Comparison of ENCODE assay signal across 8 mouse cellular contexts in the genomic region with DNA sequence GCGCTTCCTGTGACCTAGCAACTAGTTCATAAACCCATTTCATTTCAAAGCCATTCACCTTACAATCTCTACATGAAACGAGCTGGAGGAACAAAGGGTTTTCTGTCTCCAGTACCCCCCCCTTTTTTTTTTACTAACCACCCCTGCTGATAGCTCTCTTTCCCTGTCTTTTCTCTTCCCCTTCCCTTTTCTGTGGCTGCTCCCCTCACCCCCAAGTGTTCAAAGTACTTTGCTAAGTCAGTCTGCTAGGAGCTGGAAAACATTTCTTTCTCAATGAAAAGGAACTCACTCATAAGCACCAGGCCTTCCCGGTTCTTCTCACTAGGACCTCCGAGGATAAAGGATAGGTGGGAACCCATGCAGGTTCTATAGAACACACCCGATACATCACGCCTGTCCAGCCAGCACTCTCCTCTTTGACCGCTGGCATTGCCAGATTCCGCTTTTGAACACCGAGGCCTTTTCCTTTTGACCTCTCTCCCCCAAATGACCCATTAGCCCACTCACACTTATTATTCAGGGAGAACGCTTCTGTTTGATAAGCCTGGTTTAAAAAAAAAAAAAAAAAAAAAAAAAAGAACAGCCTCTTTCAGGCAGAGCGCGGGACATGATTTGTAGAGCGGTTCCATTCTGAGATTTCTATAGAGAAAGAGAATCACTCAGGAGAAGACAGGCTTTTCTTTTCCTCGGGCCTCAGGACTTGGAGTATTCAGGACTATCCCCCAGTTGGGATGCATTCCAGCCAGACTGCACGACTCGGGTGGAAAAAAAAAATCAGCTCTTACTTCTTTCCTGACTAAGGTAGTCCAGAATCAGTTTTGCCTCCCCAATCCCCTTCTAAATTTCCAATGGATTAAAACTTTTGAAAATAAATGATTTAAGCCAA.
DNase-seq lines count a peak whose midpoint lies in the region; ATAC-seq and TF ChIP-seq lines count a peak whose summit lies in the region.

No protein-coding gene starts in this region.

- peak overlapping the region; percentile 48 for H3K4me3 ChIP-seq in lung, adult 2 months (replicated peaks; ENCODE audit: extremely low read depth, low read depth, low read length)
- peak overlapping the region; percentile 61 for H3K4me3 ChIP-seq in embryonic facial prominence, embryonic 10.5 days
- peak overlapping the region; percentile 80 for H3K4me3 ChIP-seq in intestine, postnatal 0 days (ENCODE audit: low read depth, low read length)
- H3K4me3 ChIP-seq in neural tube, embryonic 11.5 days (ENCODE audit: low read depth, low read length), result peak overlapping the region; percentile 76

- no peaks in the 10 kb centered on the region for H3K36me3 ChIP-seq in embryonic facial prominence, embryonic 10.5 days (replicated peaks)
- H3K36me3 ChIP-seq in intestine, postnatal 0 days (ENCODE audit: control insufficient read depth, insufficient read depth), result no peaks in the 10 kb centered on the region
- H3K36me3 ChIP-seq in neural tube, embryonic 11.5 days (ENCODE audit: control insufficient read depth, insufficient read depth, low read length), result no peaks in the 10 kb centered on the region

- WGBS in lung, adult 2 months, result 22% methylated on average over 16 of the region's 16 CpGs
- 2% methylated on average over 16 of the region's 16 CpGs for WGBS in embryonic facial prominence, embryonic 10.5 days
- 9% methylated on average over 16 of the region's 16 CpGs for WGBS in intestine, postnatal 0 days
- WGBS in neural tube, embryonic 11.5 days, result 2% methylated on average over 16 of the region's 16 CpGs

- peak; percentile 11; the same call in 1 of the 2 replicates for ATAC-seq in intestine, postnatal 0 days
- ATAC-seq in neural tube, embryonic 11.5 days (ENCODE audit: insufficient read depth, low FRiP score, low TSS enrichment), result peak; percentile 55

- peak overlapping the region; percentile 78 for H3K4me2 ChIP-seq in intestine, postnatal 0 days (replicated peaks; ENCODE audit: low read depth)
- H3K4me2 ChIP-seq in neural tube, embryonic 11.5 days (ENCODE audit: low read depth), result peak overlapping the region; percentile 67

- peaks cover 13% of the 10 kb centered on the region; the same call in 1 of the 2 replicates for H3K27me3 ChIP-seq in embryonic facial prominence, embryonic 10.5 days (replicated peaks; ENCODE audit: low read depth, poor library complexity, severe bottlenecking)
- no peaks in the 10 kb centered on the region for H3K27me3 ChIP-seq in intestine, postnatal 0 days (replicated peaks; ENCODE audit: control insufficient read depth, insufficient read depth, low read length)
- no peaks in the 10 kb centered on the region for H3K27me3 ChIP-seq in neural tube, embryonic 11.5 days (ENCODE audit: control insufficient read depth, insufficient read depth, low read length)

- TF ChIP-seq POLR2A in lung, adult 2 months (IDR thresholded peaks at IDR 0.05; ENCODE audit: borderline replicate concordance, extremely low read depth, low read depth, low read length), result no peak

- DNase-seq in lung, adult 2 months, result peak; percentile 40
- DNase-seq in lung, postnatal 25 days (ENCODE audit: low spot score), result no peak
- peak; percentile 48 for DNase-seq in embryonic facial prominence, embryonic 10.5 days (ENCODE audit: low spot score)
- DNase-seq in neural tube, embryonic 11.5 days (ENCODE audit: low spot score), result peak; percentile 75
- DNase-seq in urinary bladder, postnatal 4 days (ENCODE audit: low spot score in 2 of 2), result no peak
- DNase-seq in kidney, postnatal 10 days, result no peak
- DNase-seq in adrenal gland, adult 8-10 months, result no peak

- no peak for TF ChIP-seq CTCF in lung, adult 2 months (IDR thresholded peaks at IDR 0.05; ENCODE audit: insufficient read depth, low read length)
- no peak for TF ChIP-seq CTCF in intestine, postnatal 0 days (IDR thresholded peaks at IDR 0.05; ENCODE audit: low read depth)

- H3K27ac ChIP-seq in embryonic facial prominence, embryonic 10.5 days (replicated peaks), result peak overlapping the region; percentile 87
- no peak overlapping the region for H3K27ac ChIP-seq in intestine, postnatal 0 days (ENCODE audit: low read depth, low read length)
- peak overlapping the region; percentile 92 for H3K27ac ChIP-seq in neural tube, embryonic 11.5 days (ENCODE audit: low read depth, low read length)

- peak overlapping the region; percentile 48 for H3K9ac ChIP-seq in intestine, postnatal 0 days (ENCODE audit: low read depth, low read length)
- peak overlapping the region; percentile 41; the same call in 1 of the 2 replicates for H3K9ac ChIP-seq in neural tube, embryonic 11.5 days (ENCODE audit: low read length)

- no peaks in the 10 kb centered on the region for H3K9me3 ChIP-seq in embryonic facial prominence, embryonic 10.5 days
- H3K9me3 ChIP-seq in intestine, postnatal 0 days (ENCODE audit: control insufficient read depth), result no peaks in the 10 kb centered on the region
- H3K9me3 ChIP-seq in neural tube, embryonic 11.5 days (ENCODE audit: control insufficient read depth, low read length), result no peaks in the 10 kb centered on the region

- H3K4me1 ChIP-seq in lung, adult 2 months (ENCODE audit: control insufficient read depth, insufficient read depth, low read length), result peaks cover 11% of the 10 kb centered on the region
- peaks cover 67% of the 10 kb centered on the region for H3K4me1 ChIP-seq in embryonic facial prominence, embryonic 10.5 days
- peaks cover 12% of the 10 kb centered on the region for H3K4me1 ChIP-seq in intestine, postnatal 0 days (replicated peaks; ENCODE audit: control insufficient read depth, insufficient read depth, low read length)
- peaks cover 21% of the 10 kb centered on the region for H3K4me1 ChIP-seq in neural tube, embryonic 11.5 days (ENCODE audit: control insufficient read depth, insufficient read depth, low read length)

Comparison
In these comparisons a context has a peak if more than half of its experiments do, and no peak if none do; other contexts are left out.
1. DNase-seq: peak in lung, adult 2 months (single experiment), embryonic facial prominence, embryonic 10.5 days (single experiment) and neural tube, embryonic 11.5 days (single experiment); none in lung, postnatal 25 days (single experiment), urinary bladder, postnatal 4 days (0 of 2), kidney, postnatal 10 days (single experiment) and adrenal gland, adult 8-10 months (single experiment).
2. Peak in every context shown above with its lines, with median percentiles within 50 percentile points of each other: H3K4me3 ChIP-seq.